Mouse (Mus musculus): ENCODE measurements around the gene Slc25a11. TPM values are rescaled to one million over a fixed set of nuclear protein-coding genes. Genes with fewer than 3 reads are reported as not detected.

Slc25a11 gene
- polyA plus RNA-seq, 1 experiment from 2014 or later, result 221 TPM

DNA sequence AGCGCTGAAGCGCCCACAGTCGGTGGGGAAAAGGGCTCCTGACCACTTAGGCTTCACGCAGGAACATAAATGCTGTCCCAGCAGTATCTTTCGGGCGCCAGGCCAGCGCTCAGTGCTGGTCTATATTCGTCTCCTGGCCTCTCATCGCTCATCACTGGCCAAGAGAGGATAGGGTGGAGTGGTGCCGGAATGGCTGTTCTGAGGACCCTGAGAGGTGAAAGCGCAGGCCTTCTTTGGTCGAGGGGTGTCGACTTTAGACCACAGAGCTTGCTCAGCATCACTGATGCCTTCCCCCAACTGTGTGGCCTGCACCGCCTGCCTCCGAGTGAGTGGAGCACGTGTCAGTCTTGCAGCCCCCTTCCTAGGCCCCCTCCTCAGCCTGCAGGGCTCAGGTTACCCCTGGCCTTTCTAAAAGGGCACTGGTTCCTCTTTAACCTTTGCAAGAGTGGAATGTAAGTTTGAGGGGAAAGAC lies 9.2 kb upstream of the Slc25a11 start:
- H3K4me2 ChIP-seq, result peak overlapping the region; percentile 82
- peak overlapping the region; percentile 99 for H3K27ac ChIP-seq (ENCODE audit: low read depth, low read length)
- no peaks in the 10 kb centered on the region for H3K27me3 ChIP-seq (ENCODE audit: control insufficient read depth, insufficient read depth, low read length)
- peaks cover 11% of the 10 kb centered on the region for H3K36me3 ChIP-seq (ENCODE audit: control insufficient read depth, insufficient read depth, low read length)
- H3K4me3 ChIP-seq (ENCODE audit: low read depth, low read length), result peak overlapping the region; percentile 100
- 2% methylated on average over 16 of the region's 16 CpGs for WGBS (ENCODE audit: insufficient replicate concordance)
- H3K9ac ChIP-seq (ENCODE audit: low read depth, low read length), result peak overlapping the region; percentile 100
- H3K4me1 ChIP-seq (ENCODE audit: control insufficient read depth, insufficient read depth, low read length), result peaks cover 39% of the 10 kb centered on the region
- no peaks in the 10 kb centered on the region for H3K9me3 ChIP-seq (replicated peaks; ENCODE audit: control insufficient read depth, low read length)
- no peak; the same call in 1 of the 2 replicates for ATAC-seq (replicated peaks; ENCODE audit: insufficient number of reproducible peaks, low FRiP score, low TSS enrichment)

- peak; percentile 10; the same call in 1 of the 2 replicates for ATAC-seq (replicated peaks; ENCODE audit: insufficient number of reproducible peaks, low FRiP score, low TSS enrichment)
- peaks cover 45% of the 10 kb centered on the region for H3K4me1 ChIP-seq (ENCODE audit: control insufficient read depth, insufficient read depth, low read length)
These were observed 8.5 kb upstream of the Slc25a11 start for GRCm38 (mm10) chr11:70655571-70656455.

DNA sequence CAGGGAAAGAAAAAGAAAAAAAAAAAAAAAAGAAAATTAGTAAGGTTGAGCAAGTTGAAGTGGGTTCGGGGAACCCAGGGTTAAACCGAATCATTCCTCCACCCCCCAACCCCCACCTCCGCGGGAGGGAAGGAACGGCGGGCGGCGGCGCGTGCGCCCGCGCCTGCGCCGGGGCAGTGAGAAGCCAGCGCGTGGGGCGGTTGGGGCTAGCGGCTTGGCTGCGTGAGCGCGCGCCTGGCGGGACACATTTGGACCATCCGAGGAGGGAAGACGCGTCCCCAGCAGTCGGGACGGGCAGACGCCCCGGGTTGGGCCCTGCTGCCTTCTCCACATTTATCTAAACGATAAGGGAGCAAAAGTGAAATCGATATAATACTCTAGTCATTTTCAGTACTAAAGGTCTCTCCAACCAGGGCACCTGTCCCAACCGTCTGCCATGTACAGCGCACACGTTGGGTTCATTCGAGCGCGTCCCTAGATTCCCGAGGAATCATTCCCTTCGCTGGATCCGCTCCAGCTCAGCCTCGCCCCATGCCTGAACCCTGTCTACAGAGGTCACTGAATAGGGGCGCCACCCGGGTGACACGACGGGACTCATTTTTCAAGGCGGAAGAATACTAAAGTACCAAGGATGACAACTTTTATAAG lies 7.8 kb upstream of the Slc25a11 start:
- Histone ChIP-seq H3K9me3 (replicated peaks; ENCODE audit: control insufficient read depth, low read length) (no peaks in the 10 kb centered on the region), H3K36me3 (ENCODE audit: control insufficient read depth, insufficient read depth, low read length) (peaks cover 20% of the 10 kb centered on the region), H3K27me3 (ENCODE audit: control insufficient read depth, insufficient read depth, low read length) (no peaks in the 10 kb centered on the region), H3K4me3 (ENCODE audit: low read depth, low read length) (peak overlapping the region; percentile 100), H3K4me2 (peak overlapping the region; percentile 82), H3K9ac (ENCODE audit: low read depth, low read length) (peak overlapping the region; percentile 100), H3K4me1 (ENCODE audit: control insufficient read depth, insufficient read depth, low read length) (peaks cover 50% of the 10 kb centered on the region), H3K27ac (ENCODE audit: low read depth, low read length) (peak overlapping the region; percentile 99)
- ATAC-seq (replicated peaks; ENCODE audit: insufficient number of reproducible peaks, low FRiP score, low TSS enrichment), result peak; percentile 45; the same call in 1 of the 2 replicates
- WGBS (ENCODE audit: insufficient replicate concordance), result under 1% methylated on average over 43 of the region's 48 CpGs

More at GRCm38 (mm10) chr11:70655571-70656455, 8.5 kb upstream of the Slc25a11 start:
- H3K9ac ChIP-seq (ENCODE audit: low read depth, low read length), result peak overlapping the region; percentile 100
- peak overlapping the region; percentile 99 for H3K27ac ChIP-seq (ENCODE audit: low read depth, low read length)
- H3K36me3 ChIP-seq (ENCODE audit: control insufficient read depth, insufficient read depth, low read length), result peaks cover 16% of the 10 kb centered on the region
- peak overlapping the region; percentile 100 for H3K4me3 ChIP-seq (ENCODE audit: low read depth, low read length)
- peak overlapping the region; percentile 82 for H3K4me2 ChIP-seq
- WGBS (ENCODE audit: insufficient replicate concordance), result under 1% methylated on average over 60 of the region's 61 CpGs
- no peaks in the 10 kb centered on the region for H3K9me3 ChIP-seq (replicated peaks; ENCODE audit: control insufficient read depth, low read length)
- H3K27me3 ChIP-seq (ENCODE audit: control insufficient read depth, insufficient read depth, low read length), result no peaks in the 10 kb centered on the region

DNA sequence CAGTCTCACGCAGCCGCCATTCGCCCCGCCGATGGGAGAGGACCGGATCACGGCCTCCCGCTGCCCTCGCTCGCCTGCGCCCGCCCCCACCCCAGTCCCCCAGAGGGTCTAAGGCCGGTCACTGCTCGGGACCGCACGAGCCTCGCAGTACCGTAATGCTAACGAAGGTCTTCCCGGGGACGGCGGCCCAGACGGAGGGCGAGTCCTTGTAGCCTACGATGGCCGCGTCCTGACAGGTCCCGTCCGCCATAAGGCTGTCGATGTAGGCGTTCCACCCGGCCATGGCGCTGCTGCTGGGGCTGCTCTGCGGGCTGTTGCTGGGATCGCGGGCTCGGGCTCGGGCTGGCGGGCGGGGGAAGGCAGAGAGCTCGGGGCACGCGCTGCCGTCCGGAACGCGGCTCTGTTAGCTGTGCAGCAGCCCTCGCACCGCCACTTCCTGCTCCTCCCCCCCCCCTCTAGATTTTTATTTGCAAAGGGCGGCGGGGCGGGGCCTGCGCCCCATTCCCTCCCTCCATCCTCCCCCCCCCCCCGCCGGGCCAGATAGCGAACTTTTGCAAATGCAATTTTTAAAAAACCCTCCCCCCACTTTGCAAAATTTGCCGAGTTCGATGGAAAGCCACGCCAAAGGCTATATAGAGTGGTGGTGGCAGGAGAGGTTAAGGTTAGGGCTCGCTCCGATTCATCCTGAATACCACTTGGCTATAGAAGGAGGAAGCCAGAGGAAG lies 7.1 kb upstream of the Slc25a11 start, which contains the start of gene Pfn1:
Gene Pfn1 (minus strand): TSS at position 447 of the 725 bp plus-strand sequence.
- H3K4me2 ChIP-seq, result peak within 1 kb of the TSS; percentile 82
- peaks cover 26% of the 10 kb centered on the region for H3K36me3 ChIP-seq (ENCODE audit: control insufficient read depth, insufficient read depth, low read length)
- peaks cover 51% of the 10 kb centered on the region for H3K4me1 ChIP-seq (ENCODE audit: control insufficient read depth, insufficient read depth, low read length)
- H3K27me3 ChIP-seq (ENCODE audit: control insufficient read depth, insufficient read depth, low read length), result no peaks in the 10 kb centered on the region
- H3K9me3 ChIP-seq (replicated peaks; ENCODE audit: control insufficient read depth, low read length), result no peaks in the 10 kb centered on the region
- peak within 1 kb of the TSS; percentile 99 for H3K27ac ChIP-seq (ENCODE audit: low read depth, low read length)
- H3K9ac ChIP-seq (ENCODE audit: low read depth, low read length), result peak within 1 kb of the TSS; percentile 100
- peak; percentile 33; the same call in 1 of the 2 replicates for ATAC-seq (replicated peaks; ENCODE audit: insufficient number of reproducible peaks, low FRiP score, low TSS enrichment)
- WGBS (ENCODE audit: insufficient replicate concordance), result under 1% methylated on average over 52 of the region's 61 CpGs
- H3K4me3 ChIP-seq (ENCODE audit: low read depth, low read length), result peak within 1 kb of the TSS; percentile 100

DNA sequence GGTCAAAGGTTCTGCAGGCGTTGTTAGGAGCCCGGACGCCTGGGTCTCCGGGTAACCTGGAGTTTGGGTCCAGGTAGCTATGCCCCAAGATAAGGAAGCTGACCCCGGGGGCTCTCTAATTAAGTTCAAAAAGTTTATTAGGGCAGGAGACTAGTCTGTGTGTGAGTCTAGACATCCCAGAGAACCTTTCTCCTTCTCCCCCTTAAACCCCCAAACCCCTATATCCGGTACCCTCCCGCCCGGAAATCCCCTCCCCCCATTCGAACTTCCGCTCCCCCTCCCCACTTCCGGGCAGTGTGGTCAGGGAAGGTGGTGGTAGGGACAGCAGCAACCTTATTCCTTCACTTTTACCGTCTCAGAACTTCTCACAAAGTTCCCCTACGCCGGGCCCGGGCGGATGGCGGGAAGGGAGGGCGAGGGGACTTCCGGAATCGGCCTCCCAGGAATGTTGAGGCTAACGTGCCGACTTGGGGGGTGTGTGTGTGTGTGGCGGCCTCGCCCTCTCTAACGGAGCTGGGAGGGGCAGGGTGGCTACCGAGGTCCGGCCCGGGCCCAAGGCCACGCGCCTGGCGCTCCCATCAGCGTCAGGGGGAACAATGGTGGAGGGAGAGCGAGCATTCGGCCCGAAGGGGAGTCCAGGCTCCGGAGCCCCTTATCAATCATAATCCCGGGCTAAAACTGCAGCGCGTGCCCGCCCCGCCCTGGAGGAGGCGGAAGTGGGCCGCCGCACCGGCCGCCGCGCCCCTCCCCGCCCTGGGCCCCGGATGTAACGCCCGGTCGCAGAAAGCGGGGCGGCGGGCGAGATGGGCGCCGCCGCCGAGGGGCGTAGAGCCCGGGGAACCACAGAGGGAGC lies 6.3 kb upstream of the Slc25a11 start:
- Histone ChIP-seq H3K4me1 (ENCODE audit: control insufficient read depth, insufficient read depth, low read length) (peaks cover 52% of the 10 kb centered on the region), H3K27ac (ENCODE audit: low read depth, low read length) (peak overlapping the region; percentile 99)
- under 1% methylated on average over 58 of the region's 63 CpGs for WGBS (ENCODE audit: insufficient replicate concordance)

GRCm38 (mm10) chr11:70652884-70653344 lies 5.6 kb upstream of the Slc25a11 start:
- WGBS (ENCODE audit: insufficient replicate concordance), result 45% methylated on average over 6 of the region's 6 CpGs
- Histone ChIP-seq H3K9me3 (replicated peaks; ENCODE audit: control insufficient read depth, low read length) (no peaks in the 10 kb centered on the region), H3K4me1 (ENCODE audit: control insufficient read depth, insufficient read depth, low read length) (peaks cover 50% of the 10 kb centered on the region), H3K27me3 (ENCODE audit: control insufficient read depth, insufficient read depth, low read length) (no peaks in the 10 kb centered on the region), H3K36me3 (ENCODE audit: control insufficient read depth, insufficient read depth, low read length) (peaks cover 31% of the 10 kb centered on the region), H3K4me2 (peak overlapping the region; percentile 82), H3K9ac (ENCODE audit: low read depth, low read length) (peak overlapping the region; percentile 100), H3K4me3 (ENCODE audit: low read depth, low read length) (peak overlapping the region; percentile 100), H3K27ac (ENCODE audit: low read depth, low read length) (peak overlapping the region; percentile 99)
- no peak for ATAC-seq (replicated peaks; ENCODE audit: insufficient number of reproducible peaks, low FRiP score, low TSS enrichment)

More for the DNA sequence above, 6.3 kb upstream of the Slc25a11 start:
- 0 out of 2 replicates have a peak, but pooled peaks have one; percentile 37 for ATAC-seq (replicated peaks; ENCODE audit: insufficient number of reproducible peaks, low FRiP score, low TSS enrichment)
- Histone ChIP-seq H3K9ac (ENCODE audit: low read depth, low read length) (peak overlapping the region; percentile 100), H3K27me3 (ENCODE audit: control insufficient read depth, insufficient read depth, low read length) (no peaks in the 10 kb centered on the region), H3K4me3 (ENCODE audit: low read depth, low read length) (peak overlapping the region; percentile 100), H3K36me3 (ENCODE audit: control insufficient read depth, insufficient read depth, low read length) (peaks cover 31% of the 10 kb centered on the region), H3K9me3 (replicated peaks; ENCODE audit: control insufficient read depth, low read length) (no peaks in the 10 kb centered on the region), H3K4me2 (peak overlapping the region; percentile 82)

DNA sequence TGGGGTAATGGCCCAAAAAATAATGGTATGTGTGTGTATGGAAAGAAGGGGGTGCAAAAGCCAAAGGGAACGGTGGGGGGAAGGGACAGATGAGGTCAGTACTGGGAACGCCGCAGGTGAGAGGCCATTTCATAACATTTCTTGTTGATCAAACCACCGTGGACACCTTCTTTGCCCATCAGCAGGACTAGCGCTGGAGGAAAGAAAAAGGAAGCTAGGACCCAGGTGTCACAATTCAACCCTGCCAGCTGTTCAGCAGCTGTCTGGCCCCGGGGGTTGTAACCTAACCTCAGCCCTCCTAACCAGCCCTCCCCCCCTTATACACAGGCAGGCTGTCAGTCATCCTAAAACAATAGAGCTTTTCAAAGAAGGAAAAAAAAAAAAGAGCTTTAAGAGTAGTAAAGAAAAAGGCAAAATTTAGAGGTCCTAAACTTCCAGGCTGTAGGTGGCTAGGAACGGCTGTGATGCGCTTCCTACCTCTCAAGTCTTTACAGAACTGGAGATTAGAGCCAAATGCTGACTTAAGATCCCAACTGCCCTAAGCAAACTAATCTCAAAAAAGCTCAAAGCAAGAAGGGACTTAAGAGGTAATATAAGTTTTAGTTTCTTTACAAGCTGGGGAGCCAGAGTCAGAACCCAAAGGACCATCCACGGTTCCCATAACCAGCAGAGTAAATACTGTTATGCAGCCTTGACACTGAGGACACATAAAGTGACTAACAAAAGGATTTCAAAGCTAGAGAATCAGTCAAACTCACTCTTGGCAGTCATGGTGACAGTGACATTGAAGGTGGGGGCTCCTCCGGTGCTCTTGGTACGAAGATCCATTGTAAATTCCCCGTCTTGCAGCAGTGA lies 5.0 kb upstream of the Slc25a11 start:
- no peaks in the 10 kb centered on the region for H3K27me3 ChIP-seq (ENCODE audit: control insufficient read depth, insufficient read depth, low read length)
- H3K36me3 ChIP-seq (ENCODE audit: control insufficient read depth, insufficient read depth, low read length), result peaks cover 31% of the 10 kb centered on the region
- peak overlapping the region; percentile 100 for H3K9ac ChIP-seq (ENCODE audit: low read depth, low read length)
- 0 out of 2 replicates have a peak overlapping the region, but pooled peaks have one; percentile 99 for H3K27ac ChIP-seq (ENCODE audit: low read depth, low read length)
- 59% methylated on average over 12 of the region's 12 CpGs for WGBS (ENCODE audit: insufficient replicate concordance)
- no peak for ATAC-seq (replicated peaks; ENCODE audit: insufficient number of reproducible peaks, low FRiP score, low TSS enrichment)
- peaks cover 43% of the 10 kb centered on the region for H3K4me1 ChIP-seq (ENCODE audit: control insufficient read depth, insufficient read depth, low read length)
- H3K4me2 ChIP-seq, result peak overlapping the region; percentile 82
- peak overlapping the region; percentile 100 for H3K4me3 ChIP-seq (ENCODE audit: low read depth, low read length)
- H3K9me3 ChIP-seq (replicated peaks; ENCODE audit: control insufficient read depth, low read length), result no peaks in the 10 kb centered on the region

Data from heart, embryonic 11.5 days (tissue).